Mouse (Mus musculus) adrenal gland, adult 18-20 months (tissue): ENCODE results near the gene Olfr1224-ps1. TPM values are rescaled to one million over a fixed set of nuclear protein-coding genes. Genes with fewer than 3 reads are reported as not detected.
"Not testable (repeated sequence)": the region's sequence is repeated elsewhere in the genome, so short reads cannot be mapped to it uniquely, and the experiment has no call there.

Source experiments
- DNase-seq, 2 experiments: peaks; one replicate each; pipeline ENCODE4 v3.0.0; 2021 to 2022; ENCODE audit warnings: low spot score in 2 of 2
- long read RNA-seq, 2 experiments: library from polyadenylated mRNA; stranded (forward); transcript quantifications; one replicate each; pipeline ENCODE4 v2.0.0; 2021
- total RNA-seq, 2 experiments: library from RNA; stranded (reverse); gene quantifications; 1 replicate in 1 of 2; 2 replicates in 1 of 2; pipeline ENCODE4 v1.2.3; 2021

The Olfr1224-ps1 gene
- not detected for total RNA-seq
- long read RNA-seq, experiment 1: 0 reads
- long read RNA-seq, experiment 2: 0 reads

DNA sequence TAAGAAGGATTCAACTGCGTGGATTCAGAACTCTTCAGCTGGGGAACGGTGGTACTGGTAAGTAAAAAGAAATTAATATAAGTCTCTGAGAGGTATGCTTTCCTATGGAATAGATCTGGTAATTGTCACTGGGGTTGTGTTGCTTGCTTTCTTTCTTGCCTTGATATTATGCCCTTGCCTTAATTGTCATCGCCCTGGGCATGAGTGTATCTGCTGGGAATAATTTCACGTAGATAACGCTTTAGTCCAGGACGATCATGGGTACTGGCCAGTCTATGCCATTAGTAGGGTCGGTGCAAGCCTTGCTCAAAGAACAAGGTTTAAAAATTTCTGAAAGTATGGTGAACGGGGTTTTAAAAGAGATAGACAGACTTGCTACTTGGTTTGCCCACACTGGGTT lies at the start of gene Olfr1224-ps1:
Gene Olfr1224-ps1, minus strand, starts transcription at position 101 of the 400 bp plus-strand sequence.
- not testable (repeated sequence) for DNase-seq

DNA sequence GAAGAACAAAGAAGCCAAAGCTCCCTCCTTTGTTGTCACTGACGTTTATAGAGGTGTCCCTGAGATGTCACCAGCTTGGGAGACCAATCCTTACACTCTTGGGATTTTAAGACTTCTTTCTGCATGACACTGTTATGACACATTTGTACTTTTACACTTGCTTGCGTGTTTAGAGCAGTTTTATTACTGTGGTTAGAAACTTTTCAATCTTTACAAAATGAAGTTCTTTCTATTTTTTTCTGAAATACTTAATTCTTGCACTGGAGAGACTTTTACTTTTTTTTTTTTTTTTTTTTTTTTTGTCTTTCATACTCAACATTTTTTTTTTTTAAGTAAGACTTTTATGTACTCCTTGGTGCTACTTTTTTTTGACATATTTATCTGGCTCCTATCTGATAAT lies 36.1 kb upstream of the Olfr1224-ps1 start, which contains the start of gene Olfr1226:
Gene Olfr1226, minus strand, starts transcription at position 101 of the 400 bp plus-strand sequence.
- DNase-seq: no peak

DNA sequence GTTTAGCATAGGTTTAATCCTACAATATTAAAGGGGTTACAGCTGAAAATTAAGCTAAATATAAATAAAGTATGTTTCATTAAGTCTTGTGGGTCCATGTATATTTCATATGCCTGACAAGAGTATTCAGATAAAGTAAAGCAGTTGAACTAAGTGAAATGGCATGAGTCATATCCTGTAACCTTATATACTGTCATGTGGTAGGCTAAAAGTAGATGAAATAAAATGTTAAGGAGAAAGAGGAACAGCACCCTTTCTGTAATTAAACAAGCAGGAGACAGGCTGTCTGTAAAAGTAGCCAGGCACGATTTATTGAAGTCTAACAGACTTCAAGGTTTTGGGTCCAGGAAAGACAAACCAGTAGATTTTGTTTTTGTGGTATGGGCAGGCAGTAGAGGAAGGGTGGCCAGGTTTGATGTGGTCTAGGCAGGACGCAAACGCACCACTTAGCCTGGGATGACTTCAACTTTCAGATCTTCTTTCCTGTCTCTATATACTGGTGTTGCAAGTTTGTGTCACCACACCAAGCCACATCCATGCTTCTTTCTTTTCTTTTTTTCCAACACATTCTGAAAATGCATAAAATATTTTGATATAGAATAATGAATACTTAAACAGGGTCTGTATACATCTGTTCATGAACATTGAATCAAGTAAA lies 32.6 kb upstream of the Olfr1224-ps1 start:
- no peak for DNase-seq

DNA sequence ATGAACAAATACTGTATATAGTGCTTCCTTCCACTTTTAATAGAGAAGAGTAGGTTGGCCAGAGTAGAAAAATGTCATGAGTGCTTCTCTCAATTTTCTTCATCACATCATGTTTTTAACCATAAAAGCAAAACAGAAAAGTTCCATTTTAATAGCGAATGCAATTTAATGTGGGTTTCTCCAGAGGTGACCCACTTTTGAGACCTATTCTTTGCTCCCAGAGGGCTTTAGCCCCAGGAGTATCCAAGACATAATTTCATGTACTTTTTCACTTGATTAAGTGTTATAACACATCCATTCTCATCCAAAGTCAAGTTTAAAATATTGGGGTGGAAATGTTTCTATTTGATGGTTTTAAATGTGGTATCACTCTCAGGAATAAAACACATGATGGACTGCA lies 10.7 kb upstream of the Olfr1224-ps1 start, which contains the start of gene Olfr1225:
Gene Olfr1225, minus strand, starts transcription at position 101 of the 400 bp plus-strand sequence.
- DNase-seq: no peak

DNA sequence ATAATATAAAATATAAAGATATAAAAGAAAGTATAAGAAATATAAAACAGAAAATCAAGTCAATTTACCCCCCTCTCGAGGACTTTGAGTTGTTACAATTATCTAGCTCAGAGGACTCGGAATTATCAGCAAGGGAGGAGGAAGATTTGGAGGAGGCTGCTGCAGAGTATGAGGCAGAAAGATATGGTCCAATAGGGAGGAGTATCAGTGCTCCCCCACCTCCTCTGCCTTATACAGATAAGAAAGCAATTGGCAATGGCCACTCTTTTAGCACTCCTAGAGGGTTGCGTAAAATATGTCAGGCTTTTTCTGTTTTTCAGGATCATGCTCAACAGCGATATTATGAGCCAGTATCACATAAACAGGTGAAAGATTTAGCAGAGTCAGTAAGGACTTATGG lies 820 bp upstream of the Olfr1224-ps1 start:
- not testable (repeated sequence) for DNase-seq

DNA sequence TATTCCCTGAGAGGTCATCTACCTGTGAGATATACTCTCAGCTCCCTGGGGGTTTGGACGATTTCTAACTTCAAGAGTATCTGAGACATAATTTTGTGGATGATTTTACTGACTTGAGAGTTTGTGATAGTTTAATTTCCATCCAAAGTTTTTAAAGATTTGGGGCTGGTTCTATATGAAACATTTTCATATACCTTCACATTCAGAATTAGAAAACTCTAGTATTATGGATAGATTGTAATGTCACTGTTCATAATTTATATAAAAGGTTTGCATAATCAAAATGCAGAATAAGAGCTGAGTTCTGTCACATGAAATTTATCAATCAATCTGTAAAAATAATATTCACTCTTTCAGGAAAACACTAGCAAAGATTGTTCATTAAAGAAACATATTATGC lies 12.4 kb downstream of the Olfr1224-ps1 start, which contains the start of gene Olfr1223:
Gene Olfr1223, minus strand, starts transcription at position 101 of the 400 bp plus-strand sequence.
- no peak for DNase-seq

DNA sequence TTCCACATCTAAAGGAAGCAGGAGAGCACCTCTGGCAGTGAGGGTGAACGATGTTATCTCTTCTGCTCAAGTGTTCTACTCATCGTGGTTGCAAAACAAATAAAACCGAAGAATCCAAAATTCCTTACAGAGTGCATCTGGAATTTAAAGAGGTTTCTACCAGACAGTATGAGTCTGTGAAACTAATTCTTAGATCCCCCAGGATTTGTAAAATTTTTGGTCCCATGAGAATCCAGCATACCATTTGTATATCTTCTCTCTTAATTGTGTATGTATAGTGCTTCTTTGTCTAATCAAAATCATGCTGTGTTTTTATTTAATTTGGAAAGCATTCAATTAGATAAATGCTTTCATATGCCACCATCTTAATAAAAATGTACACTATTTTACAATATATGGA lies 30.9 kb downstream of the Olfr1224-ps1 start, which contains the start of gene Olfr1222:
Gene Olfr1222, minus strand, starts transcription at position 101 of the 400 bp plus-strand sequence.
- DNase-seq: no peak

DNA sequence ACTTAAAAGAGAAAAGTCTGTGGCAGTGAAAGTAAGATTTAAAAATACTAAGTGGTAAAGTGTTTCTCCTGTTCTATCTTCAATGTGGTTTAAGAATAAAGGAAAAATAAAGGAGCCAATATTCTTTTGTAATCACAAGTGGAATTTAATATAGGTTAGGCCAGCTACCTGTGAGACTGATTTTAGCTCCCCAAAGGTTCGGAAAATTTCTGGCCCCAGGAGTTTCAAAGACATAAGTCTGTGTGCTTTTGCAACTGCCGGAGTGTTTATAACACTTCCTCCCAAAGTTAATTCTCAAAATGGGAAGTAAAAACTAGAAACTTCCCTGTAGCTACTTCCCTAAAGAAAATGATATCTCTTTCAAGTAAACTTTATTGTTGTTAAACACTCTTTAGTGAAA lies 46.7 kb downstream of the Olfr1224-ps1 start, which contains the start of gene Olfr1221:
Gene Olfr1221, minus strand, starts transcription at position 101 of the 400 bp plus-strand sequence.
- DNase-seq: no peak

DNA sequence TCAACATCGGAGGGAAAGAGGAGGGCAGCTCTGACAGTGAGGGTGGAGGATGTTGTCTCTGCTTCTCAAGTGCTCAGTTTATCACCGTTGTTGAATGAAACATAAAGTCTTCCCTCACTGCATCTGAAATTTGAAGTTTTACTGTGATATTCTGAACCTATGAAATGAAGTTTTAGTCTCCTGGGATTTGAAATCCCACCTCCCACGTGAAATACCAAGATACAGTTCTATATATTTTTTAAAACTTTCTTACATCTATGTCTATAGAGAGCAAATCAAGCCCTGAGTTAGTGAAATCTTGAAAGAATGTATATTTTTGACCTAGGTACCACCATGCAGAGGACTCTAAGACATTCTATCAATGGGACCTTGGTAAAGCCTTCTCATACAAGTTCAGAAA lies 57.2 kb downstream of the Olfr1224-ps1 start, which contains the start of gene Olfr1220:
Gene Olfr1220, minus strand, starts transcription at position 101 of the 400 bp plus-strand sequence.
- no peak for DNase-seq

DNA sequence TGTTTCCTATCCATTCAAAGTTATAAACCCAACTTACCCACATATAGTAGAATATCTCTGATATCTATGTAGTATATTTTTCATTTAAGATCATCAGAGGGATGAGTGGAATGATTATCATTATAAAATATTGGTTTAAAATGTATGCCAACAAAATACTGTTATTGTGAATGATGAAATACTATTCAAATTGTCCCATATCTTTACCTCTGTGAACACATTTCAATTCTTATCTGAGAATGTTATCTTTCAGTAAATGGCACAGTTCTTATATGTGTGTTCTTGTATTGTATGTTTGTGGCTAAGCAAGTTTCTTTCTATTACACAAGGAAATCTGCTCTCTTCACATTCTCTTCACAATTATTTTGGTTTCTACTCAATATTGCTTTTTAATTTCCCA lies 58.2 kb downstream of the Olfr1224-ps1 start:
- no peak for DNase-seq

Other genes starting within 250 kb of the Olfr1224-ps1 start
- not detected for gene Olfr1209, start 248.9 kb downstream of the Olfr1224-ps1 start, total RNA-seq
- gene Olfr1211, start 226.0 kb downstream of the Olfr1224-ps1 start, total RNA-seq: not detected
- not detected for gene Olfr1212, start 210.1 kb downstream of the Olfr1224-ps1 start, total RNA-seq
- not detected for gene Gm13762, start 183.8 kb downstream of the Olfr1224-ps1 start, total RNA-seq
- not detected for gene Olfr1214, start 171.4 kb downstream of the Olfr1224-ps1 start, total RNA-seq
- not detected for gene Olfr1215, start 157.1 kb downstream of the Olfr1224-ps1 start, total RNA-seq
- not detected for gene Olfr1216, start 145.8 kb downstream of the Olfr1224-ps1 start, total RNA-seq
- gene Olfr1217, start 132.0 kb downstream of the Olfr1224-ps1 start, total RNA-seq: not detected
- not detected for gene Olfr1218, start 102.9 kb downstream of the Olfr1224-ps1 start, total RNA-seq
- not detected for gene Olfr1219, start 80.6 kb downstream of the Olfr1224-ps1 start, total RNA-seq
- gene Olfr1220, start 57.3 kb downstream of the Olfr1224-ps1 start, total RNA-seq: not detected
- gene Olfr1221, start 46.8 kb downstream of the Olfr1224-ps1 start, total RNA-seq: not detected
- not detected for gene Olfr1222, start 31.0 kb downstream of the Olfr1224-ps1 start, total RNA-seq
- gene Olfr1223, start 12.5 kb downstream of the Olfr1224-ps1 start, total RNA-seq: not detected
- not detected for gene Olfr1225, start 10.6 kb upstream of the Olfr1224-ps1 start, total RNA-seq
- not detected for gene Olfr1226, start 36.0 kb upstream of the Olfr1224-ps1 start, total RNA-seq
- gene Olfr1228, start 90.0 kb upstream of the Olfr1224-ps1 start, total RNA-seq: not detected
- not detected for gene Olfr1229, start 123.9 kb upstream of the Olfr1224-ps1 start, total RNA-seq
- gene Olfr1230, start 133.2 kb upstream of the Olfr1224-ps1 start, total RNA-seq: not detected
- not detected for gene Olfr1231, start 143.0 kb upstream of the Olfr1224-ps1 start, total RNA-seq
- gene Olfr1232, start 165.6 kb upstream of the Olfr1224-ps1 start, total RNA-seq: not detected
- gene Olfr1233, start 178.3 kb upstream of the Olfr1224-ps1 start, total RNA-seq: not detected
- not detected for gene Olfr1234, start 200.8 kb upstream of the Olfr1224-ps1 start, total RNA-seq
- gene Olfr1238, start 245.6 kb upstream of the Olfr1224-ps1 start, total RNA-seq: not detected